In the genomic region with DNA sequence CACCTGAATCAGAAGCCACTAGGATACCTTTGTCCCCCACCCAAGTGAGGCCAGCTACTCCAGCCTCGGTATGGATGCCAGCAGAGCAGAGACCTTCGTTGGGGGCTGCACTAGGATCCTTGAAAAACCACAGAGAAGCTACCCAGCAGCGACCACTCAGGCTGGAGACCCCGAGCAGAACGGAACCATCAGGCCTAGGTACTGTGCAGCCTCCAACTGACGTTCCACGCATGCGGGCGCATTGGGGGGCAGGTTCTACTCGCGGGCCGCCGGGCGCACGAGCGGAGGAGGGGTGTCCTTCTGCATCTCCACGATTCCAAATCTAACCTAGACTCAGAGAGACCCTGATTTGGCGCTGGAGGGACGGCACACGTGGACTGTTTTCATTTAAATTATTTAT, we compare ENCODE assay signal across 18 mouse cellular contexts. TPM values are rescaled to one million over a fixed set of nuclear protein-coding genes. Genes with fewer than 3 reads are reported as not detected.
"Had no signal": no experiment of that assay in that cellular context is flagged by ENCODE, and none has a peak within 500 bp of the region (broad histone marks: within the 10 kb centered on the region; RNA-seq: fewer than 3 reads in every experiment).

No protein-coding gene starts in this region.

- H3K9me3 ChIP-seq: neural tube, embryonic 15.5 days had no signal

- H3K4me3 ChIP-seq: layer of hippocampus, adult 2 months; myocyte; neural tube, embryonic 15.5 days had no signal

- H3K27me3 ChIP-seq: neural tube, embryonic 15.5 days had no signal

- H3K4me2 ChIP-seq: neural tube, embryonic 15.5 days had no signal

- H3K9ac ChIP-seq: liver, embryonic 14.5 days; neural tube, embryonic 15.5 days had no signal

- ATAC-seq: intestine, postnatal 0 days had no signal

- DNase-seq: kidney, adult 8-10 months; kidney, postnatal 10 days; kidney, postnatal 4 days; liver; lung, adult 18-20 months; lung, postnatal 10 days; lung, postnatal 4 days; right cerebral cortex, adult 18-20 months; right cerebral cortex, postnatal 25 days; thymus, adult 18-20 months; thymus, postnatal 14 days had no signal

- H3K27ac ChIP-seq: liver, embryonic 14.5 days; neural tube, embryonic 15.5 days had no signal

RNA-seq across cellular contexts. Expression of a gene that starts 36.9 kb away (rescaled TPM):
- total RNA-seq: left cerebral cortex, postnatal 36 days had no signal
- polyA plus RNA-seq: small intestine, adult 2 months had no signal
